In genomic region chr7:133609585-133609984, GRCm38 (mm10) we compare ENCODE assay signal across 12 mouse cellular contexts. TPM values are rescaled to one million over a fixed set of nuclear protein-coding genes. Genes with fewer than 3 reads are reported as not detected.
A peak's percentile ranks its signal among the peaks of the same experiment; 100 is the strongest.
DNase-seq lines count a peak whose midpoint lies in the region; ATAC-seq and TF ChIP-seq lines count a peak whose summit lies in the region.
"Had no signal": no experiment of that assay in that cellular context is flagged by ENCODE, and none has a peak within 500 bp of the region (broad histone marks: within the 10 kb centered on the region; RNA-seq: fewer than 3 reads in every experiment).

No protein-coding gene starts in this region.

- no peak for TF ChIP-seq POLR2A in brain, embryonic 14.5 days (IDR thresholded peaks at IDR 0.05; ENCODE audit: borderline replicate concordance, extremely low read depth, insufficient read depth, insufficient read length, poor library complexity, severe bottlenecking)

- peaks cover 13% of the 10 kb centered on the region; the same call in 1 of the 2 replicates for H3K4me1 ChIP-seq in embryonic facial prominence, embryonic 14.5 days (ENCODE audit: control insufficient read depth, insufficient read depth, low read length)
- H3K4me1 ChIP-seq: stomach, embryonic 15.5 days had no signal

- WGBS in embryonic facial prominence, embryonic 14.5 days = 45% methylated on average over 8 of the region's 8 CpGs

- no peaks in the 10 kb centered on the region for H3K36me3 ChIP-seq in embryonic facial prominence, embryonic 14.5 days (ENCODE audit: control insufficient read depth, insufficient read depth, low read length)
- H3K36me3 ChIP-seq: stomach, embryonic 15.5 days had no signal

- H3K4me3 ChIP-seq in embryonic facial prominence, embryonic 14.5 days (ENCODE audit: low read depth, low read length) = no peak overlapping the region
- H3K4me3 ChIP-seq: stomach, embryonic 15.5 days had no signal

- peak overlapping the region; percentile 41; the same call in 1 of the 2 replicates for H3K27ac ChIP-seq in embryonic facial prominence, embryonic 14.5 days (replicated peaks; ENCODE audit: low read depth, low read length)
- H3K27ac ChIP-seq: stomach, embryonic 15.5 days had no signal

- peak; percentile 10 for DNase-seq in heart, postnatal 4 days
- no peak for DNase-seq in heart, postnatal 36 days
- DNase-seq in brain, embryonic 14.5 days (ENCODE audit: low read depth) = peak; percentile 84
- DNase-seq in embryonic facial prominence, embryonic 14.5 days (ENCODE audit: low spot score) = peak; percentile 72
- peak; percentile 16 for DNase-seq in lung, postnatal 14 days
- DNase-seq in urinary bladder, adult 18-20 months (ENCODE audit: low spot score in 2 of 2) = no peak
- no peak for DNase-seq in thymus, postnatal 36 days
- DNase-seq: gastrocnemius, postnatal 14 days had no signal

- intact Hi-C loops in heart, postnatal 36 days (cut with DNase I) = no loop called here

- H3K9me3 ChIP-seq in embryonic facial prominence, embryonic 14.5 days (ENCODE audit: control insufficient read depth, low read length) = no peaks in the 10 kb centered on the region
- H3K9me3 ChIP-seq: stomach, embryonic 15.5 days had no signal

- no peak for TF ChIP-seq CTCF in brain, embryonic 14.5 days (IDR thresholded peaks at IDR 0.05; ENCODE audit: borderline replicate concordance, extremely low read depth, insufficient read depth, insufficient read length)

- no peak overlapping the region for H3K9ac ChIP-seq in embryonic facial prominence, embryonic 14.5 days (ENCODE audit: low read depth, low read length)
- H3K9ac ChIP-seq: stomach, embryonic 15.5 days had no signal

- peak; percentile 57; the same call in 1 of the 2 replicates for ATAC-seq in embryonic facial prominence, embryonic 14.5 days (ENCODE audit: low read depth)
- ATAC-seq in megakaryocyte progenitor cell, adult 5-6 weeks (replicated peaks; ENCODE audit: poor library complexity) = no peak

- no peaks in the 10 kb centered on the region for H3K27me3 ChIP-seq in embryonic facial prominence, embryonic 14.5 days (replicated peaks; ENCODE audit: control insufficient read depth, insufficient read depth, low read length)
- H3K27me3 ChIP-seq: stomach, embryonic 15.5 days had no signal

- H3K4me2 ChIP-seq in embryonic facial prominence, embryonic 14.5 days (ENCODE audit: low read depth, low read length) = peak overlapping the region; percentile 34
- H3K4me2 ChIP-seq: liver, embryonic 11.5 days; stomach, embryonic 15.5 days had no signal

RNA-seq across cellular contexts. Expression of gene Tex36, which starts 7.6 kb away (rescaled TPM):
- not detected for total RNA-seq in heart, postnatal 4 days (2021)
- total RNA-seq in heart, postnatal 36 days (2021) = not detected
- 0.08 and 0.11 TPM in 2 replicates for polyA plus RNA-seq in brain, embryonic 14.5 days (2012; rRNA removed)
- polyA plus RNA-seq in embryonic facial prominence, embryonic 14.5 days (2014; fragmentation: Nextera tagmentation; extraction: Ambion mirVana) = not detected in 2 replicates
- total RNA-seq in megakaryocyte progenitor cell, adult 5-6 weeks (2015) = not detected in 2 replicates
- not detected in 2 replicates for total RNA-seq in megakaryocyte progenitor cell, adult 5-6 weeks (2017)
- total RNA-seq: gastrocnemius, postnatal 14 days had no signal
- polyA plus RNA-seq: intestine, embryonic 14.5 days; liver, embryonic 11.5 days; stomach, embryonic 15.5 days had no signal

RNA-seq across cellular contexts. Expression of gene Edrf1, which starts 27.8 kb away (rescaled TPM):
- 10 to 100 TPM; 10.9 to 13.0 TPM for total RNA-seq in heart, postnatal 4 days (2021)
- 10 to 100 TPM; 10.4 to 11.2 TPM for total RNA-seq in heart, postnatal 36 days (2021)
- polyA plus RNA-seq in brain, embryonic 14.5 days (2012; rRNA removed) = 22.9 and 25.8 TPM in 2 replicates
- 19.7 and 22.8 TPM in 2 replicates for polyA plus RNA-seq in embryonic facial prominence, embryonic 14.5 days (2014; fragmentation: Nextera tagmentation; extraction: Ambion mirVana)
- 13.5 and 22.4 TPM in 2 replicates for total RNA-seq in megakaryocyte progenitor cell, adult 5-6 weeks (2015)
- total RNA-seq in megakaryocyte progenitor cell, adult 5-6 weeks (2017) = 20.4 and 26.7 TPM in 2 replicates

Comparison
In these comparisons a context has a peak if more than half of its experiments do, and no peak if none do; other contexts are left out.
1. DNase-seq: peak in heart, postnatal 4 days (single experiment), brain, embryonic 14.5 days (single experiment), embryonic facial prominence, embryonic 14.5 days (single experiment) and lung, postnatal 14 days (single experiment); none in heart, postnatal 36 days (0 of 2), urinary bladder, adult 18-20 months (0 of 2) and thymus, postnatal 36 days (0 of 2).